Mouse (Mus musculus) limb, embryonic 14.5 days (tissue): ENCODE results near the gene Rin3. TPM values are rescaled to one million over a fixed set of nuclear protein-coding genes. Genes with fewer than 3 reads are reported as not detected.

Experiments used
- ATAC-seq: fragments of 200-750 bp; cut with Nextera tagmentation; 2 replicates; pipeline ENCODE4 v1.8.0; 2017; ENCODE audit warnings: low read depth, moderate number of reproducible peaks, moderate TSS enrichment; ENCODE audit not compliant: low FRiP score
- DNase-seq: peaks from one replicate; pipeline ENCODE4 v3.0.0-alpha.2; 2015; ENCODE audit warnings: low spot score
- H3K27ac ChIP-seq: fragments of 300-500 bp; sonication (generic); replicated peaks from 2 replicates; pipeline ENCODE4 v1.5.1; 2014; ENCODE audit warnings: low read depth, mild to moderate bottlenecking, low read length, moderate library complexity, mixed read lengths
- H3K27me3 ChIP-seq: fragments of 300-500 bp; sonication (generic); 2 replicates; pipeline ENCODE4 v1.6.1; 2014; ENCODE audit warnings: low read length, mixed read lengths; ENCODE audit not compliant: control insufficient read depth, insufficient read depth
- H3K36me3 ChIP-seq: fragments of 300-500 bp; sonication (generic); 2 replicates; pipeline ENCODE4 v1.6.1; 2014; ENCODE audit warnings: mild to moderate bottlenecking, low read length, moderate library complexity, mixed read lengths; ENCODE audit not compliant: control insufficient read depth, insufficient read depth
- H3K4me1 ChIP-seq: fragments of 300-500 bp; sonication (generic); 2 replicates; pipeline ENCODE4 v1.6.1; 2014; ENCODE audit warnings: antibody characterized with exemption, low read length, mixed read lengths; ENCODE audit not compliant: control insufficient read depth, insufficient read depth
- H3K4me2 ChIP-seq: fragments of 300-500 bp; sonication (generic); replicated peaks from 2 replicates; pipeline ENCODE4 v1.6.1; 2014; ENCODE audit warnings: low read depth, mild to moderate bottlenecking, low read length, moderate library complexity; ENCODE audit not compliant: severe bottlenecking
- H3K4me3 ChIP-seq: fragments of 300-500 bp; sonication (generic); replicated peaks from 2 replicates; pipeline ENCODE4 v1.5.1; 2014; ENCODE audit warnings: low read length
- H3K9ac ChIP-seq: fragments of 300-500 bp; sonication (generic); 2 replicates; pipeline ENCODE4 v1.6.1; 2014; ENCODE audit warnings: mild to moderate bottlenecking, low read depth, low read length, moderate library complexity; ENCODE audit not compliant: severe bottlenecking
- H3K9me3 ChIP-seq: fragments of 300-500 bp; sonication (generic); 2 replicates; pipeline ENCODE4 v1.6.1; 2016; ENCODE audit warnings: low read length; ENCODE audit not compliant: control insufficient read depth
- POLR2A ChIP-seq: fragments of 200-500 bp; IDR thresholded peaks from 2 replicates; pipeline ENCODE4 v1.8.0; 2012; ENCODE audit warnings: inconsistent platforms, mild to moderate bottlenecking, moderate library complexity, borderline replicate concordance; ENCODE audit not compliant: insufficient read depth, insufficient read length; ENCODE audit errors: extremely low read depth
- WGBS: fragments of 180-500 bp; shearing (Covaris S2); extraction: QIAGEN DNeasy Blood & Tissue Kit; methylation state at CpG from one replicate; pipeline ENCODE4 v1.1.7; 2014; 5-methylcytosine and 5-hydroxymethylcytosine counted together
- polyA plus RNA-seq, 2 experiments: library from polyadenylated mRNA; depleted of rRNA in 1 of 2; stranded (reverse) in 1 of 2; unstranded in 1 of 2; fragments of >200 nt; fragmentation: Nextera tagmentation in 1 of 2; extraction: Ambion mirVana in 1 of 2; gene quantifications; 2 replicates each; pipeline versions ENCODE4 v1.2.1 to v1.2.3; 2012 to 2014

Rin3 gene
- polyA plus RNA-seq, 2 experiments: 10.0 to 10.8 TPM

- Histone ChIP-seq H3K9me3 (no peaks in the 10 kb centered on the region; the same call in 1 of the 2 replicates), H3K36me3 (no peaks in the 10 kb centered on the region), H3K27ac (no peak overlapping the region), H3K27me3 (no peaks in the 10 kb centered on the region), H3K4me2 (no peak overlapping the region), H3K9ac (no peak overlapping the region), H3K4me3 (no peak overlapping the region), H3K4me1 (peaks cover 12% of the 10 kb centered on the region)
- TF ChIP-seq POLR2A: no peak
- ATAC-seq (no peak), DNase-seq (no peak)
- WGBS: 47% methylated on average over 7 of the region's 7 CpGs
These were observed 1.9 kb upstream of the Rin3 start for GRCm38 (mm10) chr12:102280867-102281503.

- DNase-seq (no peak), ATAC-seq (no peak)
- H3K4me3 ChIP-seq: no peak overlapping the region
- no peaks in the 10 kb centered on the region for H3K36me3 ChIP-seq
- no peaks in the 10 kb centered on the region; the same call in 1 of the 2 replicates for H3K9me3 ChIP-seq
- no peak overlapping the region; the same call in 1 of the 2 replicates for H3K4me2 ChIP-seq
- peaks cover 16% of the 10 kb centered on the region for H3K4me1 ChIP-seq
- 64% methylated on average over 2 of the region's 2 CpGs for WGBS
- no peak overlapping the region for H3K27ac ChIP-seq
- TF ChIP-seq POLR2A: no peak
- no peaks in the 10 kb centered on the region for H3K27me3 ChIP-seq
- no peak overlapping the region for H3K9ac ChIP-seq
These were observed 722 bp upstream of the Rin3 start for GRCm38 (mm10) chr12:102282126-102282525.

DNA sequence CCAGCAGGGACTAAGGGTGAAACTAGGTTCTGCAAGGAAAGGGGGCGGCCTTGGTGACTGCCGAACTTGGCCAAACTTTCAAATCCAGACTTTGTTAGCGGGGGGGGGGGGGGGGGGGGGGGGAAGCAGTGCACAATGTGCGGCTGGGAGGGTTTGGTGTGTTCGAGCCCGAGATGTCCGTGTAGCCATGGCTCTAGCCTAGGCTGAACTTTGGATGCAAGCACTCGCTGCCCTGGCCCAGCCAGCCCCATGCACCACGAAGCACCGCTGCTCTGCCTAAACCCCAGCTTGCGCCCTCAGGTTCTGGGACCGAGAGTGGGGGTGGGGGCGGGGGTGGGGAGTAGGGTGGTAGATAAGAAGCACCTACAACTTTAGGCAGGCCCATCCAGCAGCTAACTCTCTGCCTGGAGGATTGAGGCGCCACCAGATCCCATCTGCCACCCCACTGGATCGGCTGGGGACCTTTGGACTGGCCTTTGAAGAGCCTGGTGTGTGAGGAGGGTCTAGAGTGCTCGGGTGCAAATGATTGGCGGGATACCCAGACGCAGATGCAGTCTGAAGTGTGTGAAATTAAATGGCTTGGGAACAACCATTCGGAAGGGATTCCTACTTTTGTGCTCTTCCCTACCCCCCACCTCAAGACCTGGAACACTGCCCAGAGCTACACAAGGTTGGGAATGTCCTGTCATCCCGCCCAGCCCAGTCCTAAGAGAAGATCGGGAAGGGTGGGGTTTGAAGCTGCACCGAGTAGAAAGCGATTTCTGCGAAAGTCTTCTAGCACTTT, 827 bp downstream of the Rin3 start:
- peak overlapping the region; percentile 81 for H3K9ac ChIP-seq
- ATAC-seq (peak; percentile 53), DNase-seq (peak; percentile 73)
- no peak for TF ChIP-seq POLR2A
- WGBS: 10% methylated on average over 22 of the region's 24 CpGs
- H3K4me3 ChIP-seq: peak overlapping the region; percentile 62
- H3K36me3 ChIP-seq: no peaks in the 10 kb centered on the region
- peaks cover 20% of the 10 kb centered on the region for H3K4me1 ChIP-seq
- H3K27ac ChIP-seq: peak overlapping the region; percentile 55; the same call in 1 of the 2 replicates
- H3K9me3 ChIP-seq: no peaks in the 10 kb centered on the region; the same call in 1 of the 2 replicates
- peak overlapping the region; percentile 95 for H3K4me2 ChIP-seq
- H3K27me3 ChIP-seq: no peaks in the 10 kb centered on the region

- WGBS: 35% methylated on average over 9 of the region's 9 CpGs
- Histone ChIP-seq H3K4me1 (peaks cover 20% of the 10 kb centered on the region), H3K27ac (no peak overlapping the region), H3K36me3 (no peaks in the 10 kb centered on the region), H3K9ac (peak overlapping the region; percentile 81; the same call in 1 of the 2 replicates), H3K4me3 (peak overlapping the region; percentile 62), H3K9me3 (no peaks in the 10 kb centered on the region), H3K4me2 (peak overlapping the region; percentile 95), H3K27me3 (no peaks in the 10 kb centered on the region)
- no peak for DNase-seq
- no peak for TF ChIP-seq POLR2A
- no peak for ATAC-seq
These were observed 1.4 kb downstream of the Rin3 start for GRCm38 (mm10) chr12:102284267-102284610.

- Histone ChIP-seq H3K9me3 (no peaks in the 10 kb centered on the region), H3K4me3 (peak overlapping the region; percentile 62)
- WGBS: 32% methylated on average over 3 of the region's 3 CpGs
These were observed 1.8 kb downstream of the Rin3 start for GRCm38 (mm10) chr12:102284618-102285159.

More at GRCm38 (mm10) chr12:102284618-102285159, 1.8 kb downstream of the Rin3 start:
- peaks cover 20% of the 10 kb centered on the region for H3K4me1 ChIP-seq
- H3K27ac ChIP-seq: no peak overlapping the region
- H3K27me3 ChIP-seq: no peaks in the 10 kb centered on the region
- no peak for DNase-seq
- H3K4me2 ChIP-seq: peak overlapping the region; percentile 95
- no peak for TF ChIP-seq POLR2A
- H3K36me3 ChIP-seq: no peaks in the 10 kb centered on the region
- no peak overlapping the region for H3K9ac ChIP-seq
- no peak for ATAC-seq
